Mouse (Mus musculus) erythroblast, embryonic 14.5 days (primary cell): ENCODE measurements around the gene Mrs2.

ENCODE experiments used
- GATA1 ChIP-seq: IDR thresholded peaks from 2 replicates; pipeline ENCODE4 v1.6.1; 2012; ENCODE audit warnings: low read length, inconsistent platforms, mixed read lengths
- TAL1 ChIP-seq: IDR thresholded peaks from 3 replicates; pipeline ENCODE4 v1.6.1; 2012; ENCODE audit warnings: low read length, inconsistent platforms, mixed read lengths

GRCm38 (mm10) chr13:25039488-25039887, 19.3 kb upstream of the Mrs2 start:
- TF ChIP-seq TAL1 (no peak), GATA1 (no peak)
